ENCODE assay signal across 10 mouse cellular contexts in the genomic region with DNA sequence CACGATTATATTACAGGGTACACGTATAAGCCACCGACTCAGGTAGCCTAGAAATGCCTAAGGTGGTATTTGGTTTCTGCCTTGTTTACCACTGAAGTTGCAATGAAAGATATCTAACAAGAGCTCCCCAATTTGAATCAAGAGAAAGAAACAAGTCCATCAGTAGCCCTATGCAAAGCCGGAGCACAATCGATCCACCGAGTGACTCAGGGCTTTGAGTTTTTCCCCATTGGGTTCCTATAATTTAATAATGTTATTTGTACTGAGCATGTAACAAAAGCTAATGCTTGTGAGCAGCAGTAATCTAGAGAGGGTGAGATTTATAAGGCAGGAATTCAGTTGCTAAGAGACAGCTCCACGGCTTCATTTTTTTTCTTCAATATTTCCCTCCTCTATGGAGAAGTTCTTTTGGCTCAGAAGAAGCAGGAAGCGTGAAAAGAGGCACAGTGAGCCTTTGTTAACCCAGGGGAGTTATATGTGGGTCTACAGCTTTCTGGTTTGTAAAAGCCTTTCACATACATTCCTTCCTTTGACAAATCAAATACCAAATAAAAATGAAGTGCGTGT. TPM values are rescaled to one million over a fixed set of nuclear protein-coding genes. Genes with fewer than 3 reads are reported as not detected.
DNase-seq lines count a peak whose midpoint lies in the region; ATAC-seq lines count a peak whose summit lies in the region.
"Had no signal": no experiment of that assay in that cellular context is flagged by ENCODE, and none has a peak within 500 bp of the region (broad histone marks: within the 10 kb centered on the region; RNA-seq: fewer than 3 reads in every experiment).

No protein-coding gene starts in this region.

- H3K4me2 ChIP-seq in lung, embryonic 16.5 days (ENCODE audit: low read depth, low read length) = peak overlapping the region; percentile 50
- H3K4me2 ChIP-seq in forebrain, embryonic 16.5 days (ENCODE audit: low read length) = peak overlapping the region; percentile 53
- H3K4me2 ChIP-seq in limb, embryonic 11.5 days (ENCODE audit: low read depth, severe bottlenecking) = peak overlapping the region; percentile 34; the same call in 1 of the 2 replicates
- H3K4me2 ChIP-seq in stomach, embryonic 15.5 days = peak overlapping the region; percentile 41; the same call in 1 of the 2 replicates

- peak overlapping the region; percentile 69 for H3K9ac ChIP-seq in lung, embryonic 16.5 days (ENCODE audit: low read length)
- peak overlapping the region; percentile 69 for H3K9ac ChIP-seq in forebrain, embryonic 16.5 days (replicated peaks; ENCODE audit: low read depth, low read length)
- H3K9ac ChIP-seq in limb, embryonic 11.5 days (ENCODE audit: low read length) = peak overlapping the region; percentile 71
- no peak overlapping the region for H3K9ac ChIP-seq in stomach, embryonic 15.5 days

- peaks cover 45% of the 10 kb centered on the region for H3K4me1 ChIP-seq in lung, embryonic 16.5 days (replicated peaks; ENCODE audit: control insufficient read depth, insufficient read depth, low read length)
- H3K4me1 ChIP-seq in forebrain, embryonic 16.5 days (replicated peaks; ENCODE audit: control insufficient read depth, insufficient read depth, low read length) = peaks cover 41% of the 10 kb centered on the region
- peaks cover 47% of the 10 kb centered on the region for H3K4me1 ChIP-seq in limb, embryonic 11.5 days (ENCODE audit: control insufficient read depth, insufficient read depth, low read length)
- H3K4me1 ChIP-seq in stomach, embryonic 15.5 days = peaks cover 16% of the 10 kb centered on the region

- peak; percentile 79 for ATAC-seq in lung, embryonic 16.5 days (ENCODE audit: low read depth)
- ATAC-seq in forebrain, embryonic 16.5 days = peak; percentile 63
- ATAC-seq in limb, embryonic 11.5 days (ENCODE audit: insufficient number of reproducible peaks, low FRiP score, low TSS enrichment, low read depth) = peak; percentile 24; the same call in 1 of the 2 replicates
- ATAC-seq in stomach, embryonic 15.5 days (ENCODE audit: insufficient read depth, low FRiP score, low read depth) = peak; percentile 59; the same call in 1 of the 2 replicates

- H3K27ac ChIP-seq in lung, embryonic 16.5 days (ENCODE audit: low read length) = peak overlapping the region; percentile 96
- H3K27ac ChIP-seq in forebrain, embryonic 16.5 days (ENCODE audit: low read length) = peak overlapping the region; percentile 91
- H3K27ac ChIP-seq in limb, embryonic 11.5 days (replicated peaks; ENCODE audit: low read depth, low read length) = peak overlapping the region; percentile 99
- peak overlapping the region; percentile 94 for H3K27ac ChIP-seq in stomach, embryonic 15.5 days

- no peak for DNase-seq in lung, adult 18-20 months
- no peak for DNase-seq in limb, embryonic 11.5 days (ENCODE audit: low spot score)
- DNase-seq in cerebellum, adult 8-10 months = no peak
- no peak for DNase-seq in adipocyte (ENCODE audit: low spot score)
- DNase-seq in layer of hippocampus, adult 11-12 months (ENCODE audit: low spot score) = no peak
- DNase-seq: thymus, postnatal 25 days had no signal

- H3K9me3 ChIP-seq in lung, embryonic 16.5 days (ENCODE audit: control insufficient read depth, low read length) = no peaks in the 10 kb centered on the region
- no peaks in the 10 kb centered on the region for H3K9me3 ChIP-seq in forebrain, embryonic 16.5 days (ENCODE audit: control insufficient read depth, low read length)
- H3K9me3 ChIP-seq in limb, embryonic 11.5 days (ENCODE audit: control insufficient read depth, low read length) = no peaks in the 10 kb centered on the region
- no peaks in the 10 kb centered on the region for H3K9me3 ChIP-seq in stomach, embryonic 15.5 days

- no peaks in the 10 kb centered on the region for H3K36me3 ChIP-seq in lung, embryonic 16.5 days (ENCODE audit: control insufficient read depth, insufficient read depth, low read length)
- no peaks in the 10 kb centered on the region for H3K36me3 ChIP-seq in forebrain, embryonic 16.5 days (ENCODE audit: control insufficient read depth, insufficient read depth)
- no peaks in the 10 kb centered on the region for H3K36me3 ChIP-seq in limb, embryonic 11.5 days (ENCODE audit: control insufficient read depth, insufficient read depth, low read length)
- H3K36me3 ChIP-seq in stomach, embryonic 15.5 days = no peaks in the 10 kb centered on the region

- 22% methylated on average over 9 of the region's 9 CpGs for WGBS in lung, embryonic 16.5 days
- 18% methylated on average over 9 of the region's 9 CpGs for WGBS in forebrain, embryonic 16.5 days
- WGBS in limb, embryonic 11.5 days = 48% methylated on average over 9 of the region's 9 CpGs
- WGBS in stomach, embryonic 15.5 days = 37% methylated on average over 9 of the region's 9 CpGs

- H3K27me3 ChIP-seq in lung, embryonic 16.5 days (ENCODE audit: control insufficient read depth, insufficient read depth, low read depth, low read length) = no peaks in the 10 kb centered on the region
- H3K27me3 ChIP-seq in forebrain, embryonic 16.5 days (replicated peaks; ENCODE audit: control insufficient read depth, insufficient read depth, low read length) = no peaks in the 10 kb centered on the region
- no peaks in the 10 kb centered on the region for H3K27me3 ChIP-seq in limb, embryonic 11.5 days (ENCODE audit: control insufficient read depth, insufficient read depth, low read length)
- no peaks in the 10 kb centered on the region for H3K27me3 ChIP-seq in stomach, embryonic 15.5 days (replicated peaks)

- peak overlapping the region; percentile 3; the same call in 1 of the 2 replicates for H3K4me3 ChIP-seq in lung, embryonic 16.5 days (ENCODE audit: low read length)
- H3K4me3 ChIP-seq in forebrain, embryonic 16.5 days (replicated peaks; ENCODE audit: low read length) = peak overlapping the region; percentile 1; the same call in 1 of the 2 replicates
- no peak overlapping the region for H3K4me3 ChIP-seq in limb, embryonic 11.5 days (ENCODE audit: low read depth, low read length)
- H3K4me3 ChIP-seq in stomach, embryonic 15.5 days (replicated peaks) = no peak overlapping the region

RNA-seq across cellular contexts. Expression of gene Cep41, which starts 18.8 kb away (rescaled TPM):
- 15.6 and 16.0 TPM in 2 replicates for polyA plus RNA-seq in lung, embryonic 16.5 days (2015; fragmentation: Nextera tagmentation; extraction: Ambion mirVana)
- 15.2 and 15.3 TPM in 2 replicates for polyA plus RNA-seq in forebrain, embryonic 16.5 days (2015; fragmentation: Nextera tagmentation; extraction: Ambion mirVana)
- 43.2 and 48.9 TPM in 2 replicates for polyA plus RNA-seq in limb, embryonic 11.5 days (2014; fragmentation: Nextera tagmentation; extraction: Ambion mirVana)
- polyA plus RNA-seq in stomach, embryonic 15.5 days (2015; fragmentation: Nextera tagmentation; extraction: Ambion mirVana) = 10.0 and 11.5 TPM in 2 replicates

RNA-seq across cellular contexts. Expression of gene Cpa1, which starts 35.8 kb away (rescaled TPM):
- polyA plus RNA-seq in lung, embryonic 16.5 days (2015; fragmentation: Nextera tagmentation; extraction: Ambion mirVana) = 5.4 and 5.7 TPM in 2 replicates
- polyA plus RNA-seq in forebrain, embryonic 16.5 days (2015; fragmentation: Nextera tagmentation; extraction: Ambion mirVana) = 0.56 and 0.66 TPM in 2 replicates
- polyA plus RNA-seq in limb, embryonic 11.5 days (2014; fragmentation: Nextera tagmentation; extraction: Ambion mirVana) = 0.27 TPM in 1 of 2 replicates, not detected in the other
- polyA plus RNA-seq in stomach, embryonic 15.5 days (2015; fragmentation: Nextera tagmentation; extraction: Ambion mirVana) = 732 and 1,077 TPM in 2 replicates
- polyA plus RNA-seq: frontal cortex, adult 2 months had no signal

RNA-seq across cellular contexts. Expression of gene Mest, which starts 48.5 kb away (rescaled TPM):
- polyA plus RNA-seq in lung, embryonic 16.5 days (2015; fragmentation: Nextera tagmentation; extraction: Ambion mirVana) = 1,483 and 1,593 TPM in 2 replicates
- polyA plus RNA-seq in forebrain, embryonic 16.5 days (2015; fragmentation: Nextera tagmentation; extraction: Ambion mirVana) = 283 and 328 TPM in 2 replicates
- 2,834 and 2,987 TPM in 2 replicates for polyA plus RNA-seq in limb, embryonic 11.5 days (2014; fragmentation: Nextera tagmentation; extraction: Ambion mirVana)
- 780 and 950 TPM in 2 replicates for polyA plus RNA-seq in stomach, embryonic 15.5 days (2015; fragmentation: Nextera tagmentation; extraction: Ambion mirVana)

Comparison
In these comparisons a context has a peak if more than half of its experiments do, and no peak if none do; other contexts are left out.
1. ATAC-seq: peak in every context shown above with its lines; median percentile 79 in lung, embryonic 16.5 days; 63 in forebrain, embryonic 16.5 days; 59 in stomach, embryonic 15.5 days; 24 in limb, embryonic 11.5 days.
2. H3K4me3 ChIP-seq: peak in lung, embryonic 16.5 days (single experiment) and forebrain, embryonic 16.5 days (single experiment); none in limb, embryonic 11.5 days (single experiment) and stomach, embryonic 15.5 days (single experiment).
3. RNA of gene Cpa1, which starts 35.8 kb away (polyA plus RNA-seq): 732 to 1,077 TPM in stomach, embryonic 15.5 days; 5.4 to 5.7 TPM in lung, embryonic 16.5 days, 0.56 to 0.66 TPM in forebrain, embryonic 16.5 days and 0.27 TPM in limb, embryonic 11.5 days; every median in the first group is over 100 times any median in the second.
4. Peak in every context shown above with its lines, with median percentiles within 50 percentile points of each other: H3K27ac ChIP-seq and H3K4me2 ChIP-seq.